Mouse (Mus musculus): ENCODE results near the gene Hs3st1. TPM values are rescaled to one million over a fixed set of nuclear protein-coding genes. Genes with fewer than 3 reads are reported as not detected.

Hs3st1 gene
- total and polyA plus RNA-seq, 2 experiments: 0.31 to 0.37 TPM

DNA sequence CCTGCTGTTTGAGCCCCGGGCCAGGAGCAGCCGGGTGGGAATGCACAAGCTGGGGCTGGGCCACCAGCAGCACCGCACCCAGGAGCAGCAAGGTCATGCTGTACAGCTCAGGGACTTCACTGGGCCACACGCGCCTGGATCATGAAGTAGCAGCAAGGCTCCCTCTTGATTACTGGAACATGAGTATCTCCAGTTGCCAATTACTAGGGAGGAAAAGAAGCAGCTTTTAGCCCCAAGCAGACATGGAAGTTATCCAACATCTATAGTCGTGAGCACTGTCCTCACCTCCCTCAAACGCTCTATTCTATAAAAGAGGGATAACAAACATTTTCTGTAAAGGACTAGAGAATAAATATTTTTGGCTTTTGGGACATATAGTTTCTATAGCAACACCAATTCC, 140.1 kb downstream of the Hs3st1 start:
- Histone ChIP-seq H3K36me3 (ENCODE audit: control insufficient read depth, insufficient read depth, low read length) (no peaks in the 10 kb centered on the region), H3K27ac (replicated peaks; ENCODE audit: insufficient read depth, low read depth, low read length) (no peak overlapping the region), H3K9ac (ENCODE audit: low read depth, low read length) (no peak overlapping the region), H3K4me1 (ENCODE audit: control insufficient read depth, insufficient read depth, low read length) (no peaks in the 10 kb centered on the region), H3K27me3 (ENCODE audit: control insufficient read depth, insufficient read depth, low read length) (no peaks in the 10 kb centered on the region), H3K4me3 (ENCODE audit: insufficient read depth, low read depth, low read length) (no peak overlapping the region), H3K79me2 (ENCODE audit: control insufficient read depth, insufficient read depth, low read length) (no peaks in the 10 kb centered on the region)
- DNase-seq (ENCODE audit: extremely low read depth, low read depth, low spot score): no peak
- no peak for TF ChIP-seq POLR2A (IDR thresholded peaks at IDR 0.05; ENCODE audit: extremely low read depth, insufficient read depth, low read length)
- 90% methylated on average over 7 of the region's 7 CpGs for WGBS

DNA sequence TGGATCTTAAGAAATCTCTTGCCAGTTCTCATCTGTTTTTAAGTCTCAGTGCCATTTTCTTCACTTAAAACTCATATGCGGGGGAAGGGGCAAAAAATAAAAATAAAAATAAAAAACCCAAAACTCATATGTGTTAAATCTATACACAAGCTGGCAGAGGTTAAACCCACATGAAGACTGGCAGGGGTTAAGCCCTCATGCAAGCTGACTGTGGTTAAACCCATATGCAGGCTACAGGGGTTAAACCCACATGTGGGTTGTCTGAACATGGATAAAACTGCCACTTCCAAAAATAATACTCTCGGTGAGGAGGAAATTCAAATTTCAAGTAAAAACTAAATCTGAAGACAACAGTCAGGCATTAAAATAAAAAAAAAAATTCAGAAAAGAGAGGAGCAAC, 141.7 kb downstream of the Hs3st1 start:
- DNase-seq (ENCODE audit: extremely low read depth, low read depth, low spot score): no peak
- H3K79me2 ChIP-seq (ENCODE audit: control insufficient read depth, insufficient read depth, low read length): no peaks in the 10 kb centered on the region

DNA sequence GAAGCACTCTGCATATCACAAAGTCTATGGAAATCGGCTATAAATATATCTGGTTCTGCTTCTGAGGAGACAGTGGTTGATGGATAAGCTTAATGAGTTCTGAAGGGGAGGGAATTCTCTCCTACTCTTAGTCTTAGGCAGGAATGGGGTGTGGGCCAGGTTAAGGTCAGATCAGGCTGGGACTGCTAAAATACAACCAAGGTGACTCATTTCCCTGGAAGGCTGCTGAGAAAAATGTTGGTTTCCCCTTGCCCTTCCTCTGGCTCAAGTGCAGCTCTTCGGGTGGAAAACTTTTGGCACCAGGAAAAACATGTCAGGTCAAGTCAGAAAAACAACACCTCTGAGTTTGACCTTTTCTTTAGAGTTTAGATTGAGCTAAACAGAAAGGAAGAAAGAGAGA, 143.0 kb downstream of the Hs3st1 start:
- Histone ChIP-seq H3K9ac (ENCODE audit: low read depth, low read length) (no peak overlapping the region), H3K36me3 (ENCODE audit: control insufficient read depth, insufficient read depth, low read length) (no peaks in the 10 kb centered on the region), H3K4me1 (ENCODE audit: control insufficient read depth, insufficient read depth, low read length) (no peaks in the 10 kb centered on the region), H3K4me3 (ENCODE audit: insufficient read depth, low read depth, low read length) (no peak overlapping the region), H3K27me3 (ENCODE audit: control insufficient read depth, insufficient read depth, low read length) (no peaks in the 10 kb centered on the region), H3K27ac (replicated peaks; ENCODE audit: insufficient read depth, low read depth, low read length) (no peak overlapping the region), H3K79me2 (ENCODE audit: control insufficient read depth, insufficient read depth, low read length) (no peaks in the 10 kb centered on the region)
- TF ChIP-seq POLR2A (IDR thresholded peaks at IDR 0.05; ENCODE audit: extremely low read depth, insufficient read depth, low read length) (no peak), CTCF (IDR thresholded peaks at IDR 0.05; ENCODE audit: low read depth, low read length) (no peak)
- WGBS: 68% methylated on average over 2 of the region's 2 CpGs
- no peak for DNase-seq (ENCODE audit: extremely low read depth, low read depth, low spot score)

More for the DNA sequence above, 141.7 kb downstream of the Hs3st1 start:
- Histone ChIP-seq H3K4me3 (ENCODE audit: insufficient read depth, low read depth, low read length) (no peak overlapping the region), H3K36me3 (ENCODE audit: control insufficient read depth, insufficient read depth, low read length) (no peaks in the 10 kb centered on the region), H3K27me3 (ENCODE audit: control insufficient read depth, insufficient read depth, low read length) (no peaks in the 10 kb centered on the region), H3K9ac (ENCODE audit: low read depth, low read length) (no peak overlapping the region), H3K27ac (replicated peaks; ENCODE audit: insufficient read depth, low read depth, low read length) (no peak overlapping the region), H3K4me1 (ENCODE audit: control insufficient read depth, insufficient read depth, low read length) (no peaks in the 10 kb centered on the region)
- TF ChIP-seq POLR2A (IDR thresholded peaks at IDR 0.05; ENCODE audit: extremely low read depth, insufficient read depth, low read length): no peak
- TF ChIP-seq CTCF (IDR thresholded peaks at IDR 0.05; ENCODE audit: low read depth, low read length): no peak
- WGBS: 82% methylated on average over 2 of the region's 2 CpGs

GRCm38 (mm10) chr5:39608260-39608659, 147.0 kb downstream of the Hs3st1 start:
- Histone ChIP-seq H3K27me3 (ENCODE audit: control insufficient read depth, insufficient read depth, low read length) (no peaks in the 10 kb centered on the region), H3K27ac (replicated peaks; ENCODE audit: insufficient read depth, low read depth, low read length) (no peak overlapping the region), H3K9ac (ENCODE audit: low read depth, low read length) (no peak overlapping the region), H3K4me3 (ENCODE audit: insufficient read depth, low read depth, low read length) (no peak overlapping the region), H3K36me3 (ENCODE audit: control insufficient read depth, insufficient read depth, low read length) (no peaks in the 10 kb centered on the region), H3K79me2 (ENCODE audit: control insufficient read depth, insufficient read depth, low read length) (no peaks in the 10 kb centered on the region), H3K4me1 (ENCODE audit: control insufficient read depth, insufficient read depth, low read length) (no peaks in the 10 kb centered on the region)
- no peak for DNase-seq (ENCODE audit: extremely low read depth, low read depth, low spot score)
- 71% methylated on average over 1 of the region's 1 CpGs for WGBS
- TF ChIP-seq CTCF (IDR thresholded peaks at IDR 0.05; ENCODE audit: low read depth, low read length) (no peak), POLR2A (IDR thresholded peaks at IDR 0.05; ENCODE audit: extremely low read depth, insufficient read depth, low read length) (no peak)

DNA sequence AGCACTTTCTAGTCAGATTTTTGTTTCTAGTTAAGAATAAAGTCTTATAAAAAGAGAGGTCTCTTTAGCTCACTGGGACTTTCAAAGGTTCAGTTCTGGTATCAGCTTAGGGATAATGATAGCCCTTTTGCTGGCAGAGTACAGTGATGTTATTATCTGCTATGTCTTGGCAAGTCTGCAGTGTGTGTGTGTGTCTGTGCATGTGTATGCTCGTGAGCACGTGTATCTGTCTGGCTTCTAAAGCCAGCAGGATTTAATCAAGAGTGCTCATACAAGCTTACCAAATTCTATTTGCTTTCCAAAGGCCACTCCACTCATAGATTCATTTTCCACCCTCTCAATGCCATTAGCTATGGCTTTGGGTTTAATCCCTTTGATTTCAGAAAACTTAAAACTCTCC, 160.5 kb downstream of the Hs3st1 start:
- H3K9ac ChIP-seq (ENCODE audit: low read depth, low read length): no peak overlapping the region
- no peaks in the 10 kb centered on the region for H3K4me1 ChIP-seq (ENCODE audit: control insufficient read depth, insufficient read depth, low read length)
- no peak overlapping the region for H3K27ac ChIP-seq (replicated peaks; ENCODE audit: insufficient read depth, low read depth, low read length)
- DNase-seq (ENCODE audit: extremely low read depth, low read depth, low spot score): no peak
- H3K36me3 ChIP-seq (ENCODE audit: control insufficient read depth, insufficient read depth, low read length): no peaks in the 10 kb centered on the region
- H3K79me2 ChIP-seq (ENCODE audit: control insufficient read depth, insufficient read depth, low read length): no peaks in the 10 kb centered on the region
- 66% methylated on average over 2 of the region's 2 CpGs for WGBS
- no peak overlapping the region for H3K4me3 ChIP-seq (ENCODE audit: insufficient read depth, low read depth, low read length)
- TF ChIP-seq POLR2A (IDR thresholded peaks at IDR 0.05; ENCODE audit: extremely low read depth, insufficient read depth, low read length) (no peak), CTCF (IDR thresholded peaks at IDR 0.05; ENCODE audit: low read depth, low read length) (no peak)
- no peaks in the 10 kb centered on the region for H3K27me3 ChIP-seq (ENCODE audit: control insufficient read depth, insufficient read depth, low read length)

Data from liver, adult 2 months (tissue).